Mouse (Mus musculus) heart, postnatal 0 days (tissue): ENCODE data around the gene Nrip1.

Experiments used
- CTCF ChIP-seq: IDR thresholded peaks from 2 replicates; pipeline ENCODE4 v1.5.1; 2016; ENCODE audit warnings: antibody characterized with exemption, control low read depth, low read depth
- EP300 ChIP-seq: IDR thresholded peaks from 2 replicates; pipeline ENCODE4 v1.6.1; 2016; ENCODE audit warnings: antibody characterized with exemption, low read depth

DNA sequence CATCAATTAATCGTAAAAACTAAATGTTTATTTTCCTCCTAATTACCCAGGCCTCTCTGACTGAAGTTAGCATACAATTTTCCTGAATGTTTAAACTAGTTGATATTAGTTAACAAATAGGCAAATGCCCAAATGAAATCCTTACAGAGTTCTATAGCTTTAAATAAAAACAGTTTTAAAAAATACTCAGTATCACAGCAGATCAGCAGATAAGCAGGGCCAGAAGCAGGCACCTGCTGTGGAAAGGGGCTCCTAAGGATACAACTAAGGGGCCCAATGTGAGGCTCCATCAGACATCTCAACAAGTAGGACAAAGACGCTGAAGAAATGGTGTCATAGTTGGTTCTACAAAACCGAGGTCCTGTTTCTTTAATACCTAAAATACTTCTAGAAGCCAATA is 58.0 kb downstream of the Nrip1 start:
- TF ChIP-seq CTCF (no peak), EP300 (no peak)
